Mouse (Mus musculus): ENCODE data around the gene Kank4. TPM values are rescaled to one million over a fixed set of nuclear protein-coding genes. Genes with fewer than 3 reads are reported as not detected.
A peak's percentile ranks its signal among the peaks of the same experiment; 100 is the strongest.

The Kank4 gene
- polyA plus RNA-seq, 1 experiment from 2014 or later: 1.4 TPM

GRCm38 (mm10) chr4:98816807-98817183, 542 bp downstream of the Kank4 start:
- Histone ChIP-seq H3K4me1 (replicated peaks; ENCODE audit: control insufficient read depth, insufficient read depth, low read length) (0 out of 2 replicates have a peak, but pooled peaks cover 2% of the 10 kb centered on the region), H3K4me3 (ENCODE audit: low read depth, low read length) (peak overlapping the region; percentile 67), H3K9me3 (ENCODE audit: control insufficient read depth, low read length) (no peaks in the 10 kb centered on the region), H3K27me3 (ENCODE audit: control insufficient read depth, insufficient read depth, low read length) (peaks cover 33% of the 10 kb centered on the region), H3K27ac (ENCODE audit: low read depth, low read length) (no peak overlapping the region), H3K4me2 (replicated peaks; ENCODE audit: low read depth, low read length) (peak overlapping the region; percentile 100), H3K9ac (ENCODE audit: low read depth, low read length) (peak overlapping the region; percentile 68), H3K36me3 (ENCODE audit: control insufficient read depth, insufficient read depth, low read length) (no peaks in the 10 kb centered on the region)
- WGBS: under 1% methylated on average over 13 of the region's 14 CpGs
- peak; percentile 38; the same call in 1 of the 2 replicates for ATAC-seq (ENCODE audit: low FRiP score)
- no peak for DNase-seq (ENCODE audit: low spot score)

- H3K27ac ChIP-seq (ENCODE audit: low read depth, low read length): no peak overlapping the region
- H3K4me2 ChIP-seq (replicated peaks; ENCODE audit: low read depth, low read length): no peak overlapping the region
- no peak for DNase-seq (ENCODE audit: low spot score)
- 84% methylated on average over 9 of the region's 9 CpGs for WGBS
- H3K4me3 ChIP-seq (ENCODE audit: low read depth, low read length): no peak overlapping the region
- no peak overlapping the region for H3K9ac ChIP-seq (ENCODE audit: low read depth, low read length)
- no peaks in the 10 kb centered on the region for H3K36me3 ChIP-seq (ENCODE audit: control insufficient read depth, insufficient read depth, low read length)
- ATAC-seq (ENCODE audit: low FRiP score): no peak
- H3K9me3 ChIP-seq (ENCODE audit: control insufficient read depth, low read length): no peaks in the 10 kb centered on the region
- H3K4me1 ChIP-seq (replicated peaks; ENCODE audit: control insufficient read depth, insufficient read depth, low read length): no peaks in the 10 kb centered on the region
- no peaks in the 10 kb centered on the region for H3K27me3 ChIP-seq (ENCODE audit: control insufficient read depth, insufficient read depth, low read length)
Measured at GRCm38 (mm10) chr4:98806306-98806705, 11.0 kb downstream of the Kank4 start.

- H3K4me2 ChIP-seq (replicated peaks; ENCODE audit: low read depth, low read length): no peak overlapping the region
- no peak overlapping the region for H3K9ac ChIP-seq (ENCODE audit: low read depth, low read length)
- DNase-seq (ENCODE audit: low spot score): no peak
- no peak for ATAC-seq (ENCODE audit: low FRiP score)
- H3K4me1 ChIP-seq (replicated peaks; ENCODE audit: control insufficient read depth, insufficient read depth, low read length): no peaks in the 10 kb centered on the region
- H3K9me3 ChIP-seq (ENCODE audit: control insufficient read depth, low read length): no peaks in the 10 kb centered on the region
- no peak overlapping the region for H3K4me3 ChIP-seq (ENCODE audit: low read depth, low read length)
- H3K36me3 ChIP-seq (ENCODE audit: control insufficient read depth, insufficient read depth, low read length): no peaks in the 10 kb centered on the region
- 60% methylated on average over 12 of the region's 12 CpGs for WGBS
- no peaks in the 10 kb centered on the region for H3K27me3 ChIP-seq (ENCODE audit: control insufficient read depth, insufficient read depth, low read length)
- 0 out of 2 replicates have a peak overlapping the region, but pooled peaks have one; percentile 25 for H3K27ac ChIP-seq (ENCODE audit: low read depth, low read length)
Measured at GRCm38 (mm10) chr4:98805291-98806048, 11.9 kb downstream of the Kank4 start.

DNA sequence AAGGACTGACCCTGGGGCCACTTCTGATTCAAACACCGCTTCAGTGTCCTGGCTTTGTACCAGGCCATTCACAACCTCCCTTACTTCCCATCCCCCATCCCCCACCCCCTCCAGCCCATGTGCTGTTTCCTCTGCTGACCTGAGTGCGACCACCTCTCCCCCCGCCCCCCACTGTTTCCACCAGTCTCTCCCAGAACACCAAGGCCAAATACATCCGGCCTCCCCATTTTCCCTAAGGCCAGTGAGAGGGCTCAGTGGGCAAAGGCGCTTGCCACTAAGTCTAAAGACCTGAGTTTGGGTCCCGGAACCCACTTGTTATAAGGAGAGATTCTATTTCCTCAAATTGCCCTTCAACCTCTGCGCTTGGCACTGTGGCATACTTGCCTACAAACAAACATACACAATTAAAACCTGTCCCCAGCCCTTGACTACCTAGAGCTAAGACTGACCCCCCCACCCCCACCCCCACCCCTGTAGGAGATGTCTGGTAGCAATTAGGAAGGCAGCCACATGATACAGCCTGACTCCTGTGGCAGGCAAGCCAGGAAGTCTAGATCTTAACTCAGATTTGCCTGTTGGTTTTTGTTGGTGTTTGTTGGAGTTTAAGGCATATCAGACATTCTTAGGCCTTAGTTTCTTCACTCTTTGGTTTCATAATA, 12.7 kb downstream of the Kank4 start:
- no peak for ATAC-seq (ENCODE audit: low FRiP score)
- Histone ChIP-seq H3K9ac (ENCODE audit: low read depth, low read length) (no peak overlapping the region), H3K36me3 (ENCODE audit: control insufficient read depth, insufficient read depth, low read length) (no peaks in the 10 kb centered on the region), H3K9me3 (ENCODE audit: control insufficient read depth, low read length) (no peaks in the 10 kb centered on the region), H3K4me3 (ENCODE audit: low read depth, low read length) (no peak overlapping the region), H3K4me1 (replicated peaks; ENCODE audit: control insufficient read depth, insufficient read depth, low read length) (no peaks in the 10 kb centered on the region), H3K27me3 (ENCODE audit: control insufficient read depth, insufficient read depth, low read length) (no peaks in the 10 kb centered on the region), H3K4me2 (replicated peaks; ENCODE audit: low read depth, low read length) (no peak overlapping the region), H3K27ac (ENCODE audit: low read depth, low read length) (no peak overlapping the region)
- WGBS: 57% methylated on average over 7 of the region's 7 CpGs
- DNase-seq (ENCODE audit: low spot score): peak; percentile 23

- ATAC-seq (ENCODE audit: low FRiP score) (no peak), DNase-seq (ENCODE audit: low spot score) (no peak)
- no peak overlapping the region for H3K4me2 ChIP-seq (replicated peaks; ENCODE audit: low read depth, low read length)
- no peak overlapping the region for H3K4me3 ChIP-seq (ENCODE audit: low read depth, low read length)
- WGBS: 93% methylated on average over 11 of the region's 11 CpGs
- no peaks in the 10 kb centered on the region for H3K27me3 ChIP-seq (ENCODE audit: control insufficient read depth, insufficient read depth, low read length)
- no peaks in the 10 kb centered on the region for H3K4me1 ChIP-seq (replicated peaks; ENCODE audit: control insufficient read depth, insufficient read depth, low read length)
- H3K36me3 ChIP-seq (ENCODE audit: control insufficient read depth, insufficient read depth, low read length): no peaks in the 10 kb centered on the region
- H3K27ac ChIP-seq (ENCODE audit: low read depth, low read length): no peak overlapping the region
- no peaks in the 10 kb centered on the region for H3K9me3 ChIP-seq (ENCODE audit: control insufficient read depth, low read length)
- no peak overlapping the region for H3K9ac ChIP-seq (ENCODE audit: low read depth, low read length)
Measured at GRCm38 (mm10) chr4:98801775-98802174, 15.6 kb downstream of the Kank4 start.

DNA sequence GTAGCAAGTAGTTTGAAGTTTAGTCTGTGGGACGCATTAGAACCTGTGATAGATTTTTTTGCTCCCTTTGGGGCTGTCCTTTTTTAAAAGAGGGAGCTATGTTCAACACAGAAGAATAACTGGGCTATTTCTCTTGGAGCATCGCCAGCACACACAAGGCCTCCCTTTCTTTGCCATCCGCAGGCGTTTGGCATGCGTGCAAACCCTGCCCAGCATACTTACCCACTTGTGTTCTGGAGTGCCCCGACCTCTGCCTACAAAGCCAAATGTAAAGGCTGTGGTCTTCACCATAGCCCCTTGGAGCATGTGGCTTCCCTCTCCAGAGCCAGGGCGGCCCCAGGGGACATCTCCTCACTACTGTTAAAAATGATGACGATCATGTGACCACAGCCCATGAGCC, 16.5 kb downstream of the Kank4 start:
- Histone ChIP-seq H3K27ac (ENCODE audit: low read depth, low read length) (no peak overlapping the region), H3K27me3 (ENCODE audit: control insufficient read depth, insufficient read depth, low read length) (no peaks in the 10 kb centered on the region), H3K36me3 (ENCODE audit: control insufficient read depth, insufficient read depth, low read length) (no peaks in the 10 kb centered on the region), H3K9me3 (ENCODE audit: control insufficient read depth, low read length) (no peaks in the 10 kb centered on the region), H3K4me2 (replicated peaks; ENCODE audit: low read depth, low read length) (no peak overlapping the region), H3K4me3 (ENCODE audit: low read depth, low read length) (no peak overlapping the region), H3K9ac (ENCODE audit: low read depth, low read length) (no peak overlapping the region), H3K4me1 (replicated peaks; ENCODE audit: control insufficient read depth, insufficient read depth, low read length) (no peaks in the 10 kb centered on the region)
- DNase-seq (ENCODE audit: low spot score) (no peak), ATAC-seq (ENCODE audit: low FRiP score) (no peak)
- WGBS: 86% methylated on average over 8 of the region's 8 CpGs

DNA sequence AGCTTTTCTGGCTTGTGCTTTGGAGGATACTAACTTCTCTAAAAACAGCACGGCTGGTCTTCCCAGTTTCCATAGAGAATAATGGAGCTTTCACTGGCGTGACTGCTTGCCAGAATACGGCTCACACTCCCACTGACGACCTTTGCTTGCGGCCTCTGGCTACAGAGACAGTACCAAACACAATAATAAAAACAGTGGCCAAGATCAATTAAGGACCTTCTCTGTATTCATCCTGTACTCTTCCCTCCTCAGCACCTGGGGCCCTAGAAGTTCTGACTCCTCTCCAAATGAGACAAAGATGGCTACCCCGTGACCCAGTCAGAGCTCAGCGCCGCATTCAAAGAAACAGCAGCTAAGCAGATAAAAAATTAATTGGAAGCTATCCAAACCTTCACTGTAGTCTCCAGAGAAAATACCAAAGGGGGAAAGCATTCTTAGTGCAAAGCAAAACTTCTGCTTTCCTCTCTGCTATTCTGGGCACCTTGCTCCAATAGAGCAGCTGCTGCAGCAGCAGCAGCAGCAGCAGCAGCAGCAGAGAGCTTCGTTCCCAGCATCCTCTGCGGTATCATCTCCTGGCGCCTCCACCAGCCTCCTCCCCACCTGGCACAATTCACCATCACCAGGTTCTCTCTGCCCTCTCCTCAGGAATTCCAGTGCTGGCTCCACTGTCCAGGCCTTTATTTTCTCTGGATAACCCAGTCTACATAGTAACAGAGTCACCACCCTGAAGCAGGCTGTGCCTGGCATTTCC, 20.6 kb downstream of the Kank4 start:
- DNase-seq (ENCODE audit: low spot score): no peak
- no peak overlapping the region for H3K27ac ChIP-seq (ENCODE audit: low read depth, low read length)
- no peak overlapping the region for H3K4me3 ChIP-seq (ENCODE audit: low read depth, low read length)
- no peaks in the 10 kb centered on the region for H3K9me3 ChIP-seq (ENCODE audit: control insufficient read depth, low read length)
- no peak overlapping the region for H3K4me2 ChIP-seq (replicated peaks; ENCODE audit: low read depth, low read length)
- H3K4me1 ChIP-seq (replicated peaks; ENCODE audit: control insufficient read depth, insufficient read depth, low read length): no peaks in the 10 kb centered on the region
- no peak for ATAC-seq (ENCODE audit: low FRiP score)
- no peak overlapping the region for H3K9ac ChIP-seq (ENCODE audit: low read depth, low read length)
- WGBS: 74% methylated on average over 11 of the region's 11 CpGs
- no peaks in the 10 kb centered on the region for H3K36me3 ChIP-seq (ENCODE audit: control insufficient read depth, insufficient read depth, low read length)
- H3K27me3 ChIP-seq (ENCODE audit: control insufficient read depth, insufficient read depth, low read length): no peaks in the 10 kb centered on the region

DNA sequence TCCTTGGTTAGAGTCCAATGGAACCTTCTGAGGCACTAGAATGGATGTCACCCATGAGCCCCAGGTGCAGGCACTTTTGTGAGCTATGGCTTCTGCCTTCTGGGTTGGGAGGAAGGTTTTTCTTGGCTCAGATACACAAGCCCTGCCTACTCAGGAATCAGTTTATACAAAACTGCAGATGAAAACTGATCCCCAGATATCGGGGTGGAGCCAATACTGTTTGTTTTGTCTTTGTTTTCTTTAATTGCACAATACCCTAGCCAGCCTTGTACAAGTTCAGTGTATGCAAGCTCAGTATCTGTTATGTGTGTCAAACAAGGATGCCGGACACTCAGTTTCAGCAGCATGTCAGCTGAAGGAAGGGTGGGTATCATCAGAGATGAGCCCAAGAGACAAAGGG, 22.1 kb downstream of the Kank4 start:
- Histone ChIP-seq H3K4me2 (replicated peaks; ENCODE audit: low read depth, low read length) (no peak overlapping the region), H3K27me3 (ENCODE audit: control insufficient read depth, insufficient read depth, low read length) (no peaks in the 10 kb centered on the region), H3K9me3 (ENCODE audit: control insufficient read depth, low read length) (no peaks in the 10 kb centered on the region), H3K27ac (ENCODE audit: low read depth, low read length) (no peak overlapping the region), H3K9ac (ENCODE audit: low read depth, low read length) (no peak overlapping the region), H3K4me3 (ENCODE audit: low read depth, low read length) (no peak overlapping the region), H3K36me3 (ENCODE audit: control insufficient read depth, insufficient read depth, low read length) (no peaks in the 10 kb centered on the region), H3K4me1 (replicated peaks; ENCODE audit: control insufficient read depth, insufficient read depth, low read length) (no peaks in the 10 kb centered on the region)
- ATAC-seq (ENCODE audit: low FRiP score) (no peak), DNase-seq (ENCODE audit: low spot score) (no peak)
- WGBS: 84% methylated on average over 2 of the region's 2 CpGs

Measured in hindbrain, embryonic 11.5 days (tissue).